Mouse (Mus musculus) ovary, postnatal 14 days (tissue): ENCODE data around the gene Slamf7.
"Not testable (repeated sequence)": the region's sequence is repeated elsewhere in the genome, so short reads cannot be mapped to it uniquely, and the experiment has no call there.

Experiments used
- DNase-seq: peaks from one replicate; pipeline ENCODE4 v3.0.0; 2022; ENCODE audit warnings: low spot score

Slamf7 gene

DNA sequence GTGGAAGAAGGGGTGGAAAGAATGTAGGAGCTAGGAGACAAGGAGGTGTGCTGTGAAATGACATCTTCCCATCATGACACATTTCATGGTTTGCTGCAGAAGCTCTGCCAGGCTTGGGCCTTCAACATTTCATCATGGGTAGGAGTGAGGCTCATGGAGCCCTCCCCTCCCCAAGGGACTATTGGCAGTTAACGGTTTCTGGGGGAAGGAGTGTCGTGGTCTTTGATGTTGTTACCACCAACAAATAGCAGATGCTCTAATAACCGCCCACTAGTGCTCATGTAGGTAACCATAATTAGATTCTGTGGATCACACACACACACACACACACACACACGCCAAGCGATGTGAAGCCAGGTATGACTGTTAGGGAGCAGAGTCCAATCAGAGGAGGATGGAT lies at the start of gene Slamf7:
Slamf7 (minus strand) TSS at position 302 of the 400 bp plus-strand sequence.
- no peak for DNase-seq

DNA sequence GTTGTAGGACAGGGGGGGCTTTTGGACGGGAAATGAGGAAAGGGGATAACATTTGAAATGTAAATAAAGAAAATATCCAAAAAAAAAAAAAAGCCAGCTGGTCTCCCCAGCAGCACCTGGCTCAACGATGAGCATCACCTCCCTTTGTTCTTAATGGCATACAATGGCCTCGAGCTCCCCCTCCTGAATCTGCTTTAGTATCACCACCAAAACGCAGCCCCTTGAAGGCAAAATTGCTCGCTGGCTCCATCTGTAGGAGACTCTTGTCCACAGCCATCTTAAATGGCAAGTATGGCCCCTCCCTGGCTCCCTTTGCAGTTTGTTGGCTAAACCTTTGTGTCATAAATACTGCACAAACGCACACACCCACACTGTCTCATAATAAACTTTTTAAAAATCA lies 46.1 kb upstream of the Slamf7 start:
- DNase-seq = no peak

DNA sequence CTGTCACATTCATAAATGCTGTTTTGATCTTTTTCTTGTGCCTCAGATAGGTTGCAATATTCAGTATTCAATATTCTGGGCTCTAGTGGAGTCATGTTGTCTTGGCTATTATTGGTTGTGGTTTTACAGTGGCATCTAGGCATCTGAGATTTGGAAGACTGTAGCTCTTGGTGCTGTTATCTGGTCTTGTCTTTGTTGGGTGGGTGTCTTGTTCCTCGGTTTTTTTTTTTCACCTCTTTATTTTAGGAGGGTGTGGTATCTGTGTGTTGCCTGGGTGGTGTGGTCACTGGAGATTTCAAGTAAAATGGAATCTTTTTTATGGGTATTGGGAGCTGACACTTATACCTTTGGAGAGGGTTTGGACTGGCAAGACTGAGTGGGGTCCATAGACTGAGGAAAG lies 41.1 kb upstream of the Slamf7 start:
- DNase-seq = no peak

DNA sequence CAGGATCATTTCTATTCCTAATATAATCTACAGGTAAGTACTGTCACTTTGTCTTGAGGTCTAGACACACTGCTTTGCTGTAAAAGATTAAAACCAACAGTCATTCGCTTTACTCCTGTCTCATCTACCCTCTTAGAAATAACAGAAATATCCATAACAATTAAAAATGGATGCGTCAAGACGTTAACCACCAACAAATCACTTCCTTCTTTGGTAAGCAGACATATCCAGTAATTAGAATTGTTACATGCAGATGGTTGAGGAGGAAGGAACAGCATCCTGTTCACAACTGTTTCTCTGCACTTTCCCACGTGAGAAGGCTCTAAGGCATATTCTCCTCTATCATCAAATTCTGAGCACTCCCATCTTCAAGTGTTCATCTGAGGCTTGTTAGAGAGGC lies 34.5 kb upstream of the Slamf7 start:
- DNase-seq = no peak

DNA sequence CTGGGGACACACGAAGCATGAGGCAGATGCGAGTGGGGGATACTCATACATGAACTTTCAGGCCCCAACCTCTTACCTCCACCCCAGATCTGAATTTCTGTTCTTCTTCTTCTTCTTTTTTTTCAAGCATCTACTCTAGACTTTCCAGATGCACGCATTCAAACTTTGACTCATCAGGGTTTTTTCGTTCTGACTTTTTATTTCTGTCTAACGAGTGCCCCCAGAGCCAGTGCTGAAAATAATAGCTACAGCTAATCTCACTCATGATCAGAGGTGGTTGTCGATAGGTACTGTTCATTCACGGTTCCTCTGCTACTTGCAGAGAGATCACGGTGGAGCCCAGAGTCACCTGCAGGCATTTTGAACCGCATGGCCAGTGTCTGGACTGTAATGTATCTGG lies 32.1 kb upstream of the Slamf7 start:
- no peak for DNase-seq

DNA sequence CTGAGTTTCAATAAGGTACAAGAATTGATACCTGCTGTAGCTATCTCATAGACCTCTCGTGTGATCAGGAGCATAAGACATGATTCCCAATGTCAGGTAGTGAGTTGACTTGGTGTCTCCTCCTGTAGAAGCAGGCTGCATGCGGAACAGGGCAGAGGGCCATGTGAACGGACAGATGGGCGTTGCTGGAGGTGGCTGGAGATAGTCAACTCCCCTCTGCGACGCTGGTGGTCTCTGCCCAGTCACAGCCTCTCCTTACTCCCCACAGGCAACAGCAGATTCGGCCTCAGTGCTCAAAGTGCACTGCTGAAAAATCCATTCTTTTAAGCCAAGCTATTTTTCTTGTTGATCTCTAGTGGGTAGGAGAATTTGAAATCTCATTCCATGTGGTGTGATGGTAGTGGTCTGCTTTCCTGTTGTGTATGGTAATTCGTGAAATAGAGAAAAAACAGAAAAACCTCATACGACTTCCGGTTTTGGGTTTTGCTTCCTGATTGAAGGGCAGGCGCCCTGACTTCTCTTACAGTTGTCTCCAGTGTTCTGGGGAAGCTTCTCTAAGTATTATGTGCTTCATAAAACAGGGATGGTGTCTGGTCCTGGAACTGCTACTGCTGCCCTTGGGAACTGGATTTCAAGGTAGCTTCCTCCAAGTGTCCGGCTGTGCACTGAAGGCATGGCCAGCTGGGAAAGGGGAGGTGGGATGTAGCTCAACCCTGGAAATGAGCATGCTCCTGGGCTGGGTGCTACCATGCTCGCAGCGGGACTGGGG lies 28.9 kb upstream of the Slamf7 start, which contains the start of gene Cd48:
Cd48 (plus strand) TSS at position 479 of the 769 bp plus-strand sequence.
- no peak for DNase-seq

DNA sequence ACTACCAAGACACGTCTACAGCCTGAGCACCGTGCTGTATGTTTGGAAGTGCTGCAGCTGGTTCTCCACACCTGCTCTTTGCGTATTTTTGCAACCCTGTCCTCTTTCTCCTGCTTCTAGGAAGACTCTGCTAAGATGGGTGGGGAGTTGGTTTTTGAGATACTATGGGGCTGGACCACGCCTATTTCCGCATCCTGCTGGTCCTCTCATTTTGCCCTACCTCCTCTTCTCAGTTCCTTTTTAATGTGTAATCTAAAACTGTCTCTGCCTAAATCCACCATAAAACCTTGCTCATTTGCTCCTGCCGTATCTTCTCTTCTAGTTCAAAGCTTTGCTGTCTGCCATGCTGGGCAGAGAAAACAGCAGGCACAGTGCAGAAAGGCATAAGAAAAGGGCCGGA lies 28.2 kb upstream of the Slamf7 start:
- no peak for DNase-seq

DNA sequence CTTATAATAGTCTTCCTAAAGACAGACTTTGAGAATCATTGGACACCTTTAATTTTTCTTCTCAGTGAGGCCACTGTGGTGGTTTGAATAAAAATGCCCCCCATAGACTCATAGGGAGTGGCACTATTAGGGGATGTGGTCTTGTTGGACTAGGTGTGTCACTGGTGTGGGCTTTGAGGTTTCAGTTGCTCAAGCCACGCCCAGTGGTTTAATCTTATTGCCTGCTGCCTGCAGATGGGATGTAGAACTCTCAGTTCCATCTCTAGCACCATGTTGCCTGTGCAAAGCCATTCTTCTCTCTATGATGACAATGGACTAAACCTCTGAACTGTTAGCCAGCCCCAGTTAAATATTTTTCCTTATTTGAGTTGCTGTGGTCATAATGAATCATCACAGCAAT lies 24.9 kb upstream of the Slamf7 start:
- no peak for DNase-seq

DNA sequence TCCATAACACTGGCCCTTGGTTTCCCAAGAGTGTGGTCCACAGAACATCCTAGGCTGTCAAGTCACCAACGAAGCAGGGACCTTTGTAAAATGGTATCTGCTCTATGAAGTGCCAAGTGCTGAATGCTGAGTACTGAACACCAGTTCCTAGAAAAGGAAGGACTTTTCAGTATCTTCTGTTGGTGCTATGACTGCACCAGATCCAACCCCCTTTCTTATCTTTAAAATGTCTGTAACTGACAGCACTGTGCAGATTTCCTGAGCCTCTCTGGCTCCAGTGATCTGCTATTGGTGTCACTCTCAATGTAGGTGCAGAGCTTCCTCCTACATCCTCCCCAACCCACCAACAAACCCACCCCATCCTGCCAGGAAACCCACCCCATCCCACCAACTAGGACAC lies 21.6 kb upstream of the Slamf7 start:
- DNase-seq = no peak

DNA sequence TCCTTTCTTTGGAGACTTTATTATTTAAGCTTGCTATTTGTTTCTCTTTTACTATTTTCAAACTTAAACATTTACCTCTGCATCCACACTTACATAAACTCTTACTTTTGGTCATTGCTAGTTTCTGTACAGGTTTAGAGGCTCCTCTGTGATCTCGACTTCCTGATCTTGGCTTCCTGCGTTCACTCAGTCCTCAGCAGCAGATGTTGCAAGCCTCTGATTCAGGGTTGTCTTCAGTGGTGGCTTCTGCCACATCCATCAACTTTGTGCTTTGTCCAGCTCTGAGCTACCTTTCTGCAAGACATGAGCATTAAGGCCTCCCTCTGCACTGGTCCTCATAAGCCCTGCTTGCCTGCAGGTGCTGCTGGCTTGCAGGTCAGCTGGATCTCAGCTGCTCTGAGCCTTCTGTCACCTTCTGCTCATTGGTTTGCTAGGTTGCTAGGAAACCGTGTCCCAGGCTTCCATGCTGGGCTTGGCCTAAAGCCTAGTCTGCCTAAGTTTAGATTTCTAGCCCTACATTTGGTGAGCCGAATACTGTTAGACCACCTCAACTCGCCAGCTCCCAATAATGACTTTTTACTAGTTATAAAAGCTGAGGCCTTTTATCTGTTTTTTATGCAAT lies 20.1 kb upstream of the Slamf7 start:
- DNase-seq = no peak

DNA sequence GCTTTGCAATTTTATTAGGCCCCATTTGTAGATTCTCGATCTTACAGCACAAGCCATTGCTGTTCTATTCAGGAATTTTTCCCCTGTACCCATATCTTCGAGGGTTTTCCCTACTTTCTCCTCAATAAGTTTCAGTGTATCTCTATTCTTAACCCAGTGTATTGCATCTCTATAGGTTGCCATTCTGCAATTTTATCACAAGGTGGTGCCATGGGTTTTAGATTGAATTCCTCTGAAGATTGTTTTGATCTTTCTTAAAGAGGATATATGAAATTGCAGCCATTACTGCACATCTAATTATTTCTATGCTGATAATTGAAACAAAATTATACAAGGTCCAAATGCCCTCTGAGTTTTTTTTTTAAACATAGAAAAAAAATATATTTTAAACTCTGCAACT lies 19.6 kb upstream of the Slamf7 start:
- DNase-seq = not testable (repeated sequence)

DNA sequence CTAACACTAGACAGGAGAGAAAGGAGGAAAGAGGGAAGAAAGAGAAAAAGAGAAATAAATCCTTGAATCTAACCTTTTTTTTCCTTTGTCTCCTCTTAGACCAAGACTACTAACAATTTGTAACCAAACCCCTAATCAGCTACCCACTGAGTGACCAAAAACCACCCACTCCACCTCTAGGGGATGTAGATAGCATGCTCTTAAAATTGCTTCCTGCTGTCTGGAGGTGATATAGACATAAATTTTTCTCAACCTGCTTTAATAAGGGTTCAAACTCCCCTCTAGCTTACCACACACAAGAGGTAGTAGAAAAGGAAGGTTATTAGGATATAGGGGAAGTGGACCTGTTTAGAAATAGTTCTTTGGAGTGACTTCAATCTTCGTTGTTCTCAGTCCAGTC lies 14.3 kb upstream of the Slamf7 start:
- no peak for DNase-seq

DNA sequence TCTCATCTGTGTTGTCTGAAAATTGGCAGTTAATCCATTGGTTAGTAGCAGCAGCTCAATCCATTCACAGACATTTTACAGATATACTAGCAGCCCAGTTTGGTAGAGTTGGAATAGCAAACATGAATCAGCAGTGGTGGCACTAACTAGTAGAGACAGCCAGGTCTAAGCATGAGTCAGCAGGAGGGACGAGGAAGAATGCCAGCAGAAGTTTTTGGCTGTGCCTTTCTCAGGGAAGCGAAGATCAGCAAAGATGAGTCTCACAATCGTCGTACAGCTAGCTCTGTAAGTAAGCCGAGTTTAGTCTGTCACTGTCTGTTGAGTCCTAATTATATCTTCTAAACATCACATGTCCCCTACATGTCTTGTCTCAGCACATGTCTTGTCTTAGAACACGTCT lies 13.5 kb upstream of the Slamf7 start:
- no peak for DNase-seq

DNA sequence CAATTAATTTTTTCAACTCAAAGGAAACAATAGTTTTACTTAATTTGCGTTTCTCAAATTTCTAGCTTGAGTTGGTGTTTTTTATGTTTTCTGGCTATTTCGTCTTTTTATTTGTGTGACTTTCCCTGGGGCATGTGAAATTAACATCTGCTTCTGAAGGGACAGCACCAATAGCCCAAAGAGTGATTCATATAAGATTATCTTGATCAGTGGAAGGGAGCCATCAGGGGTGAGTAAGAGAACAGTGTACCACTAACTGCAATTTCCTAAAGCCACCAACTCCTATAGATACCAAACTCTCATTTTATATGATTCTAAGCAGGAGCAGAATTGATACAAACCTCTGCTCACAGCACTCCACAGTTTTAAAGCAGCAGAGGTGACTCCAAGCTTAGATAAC lies 10.9 kb upstream of the Slamf7 start:
- no peak for DNase-seq

DNA sequence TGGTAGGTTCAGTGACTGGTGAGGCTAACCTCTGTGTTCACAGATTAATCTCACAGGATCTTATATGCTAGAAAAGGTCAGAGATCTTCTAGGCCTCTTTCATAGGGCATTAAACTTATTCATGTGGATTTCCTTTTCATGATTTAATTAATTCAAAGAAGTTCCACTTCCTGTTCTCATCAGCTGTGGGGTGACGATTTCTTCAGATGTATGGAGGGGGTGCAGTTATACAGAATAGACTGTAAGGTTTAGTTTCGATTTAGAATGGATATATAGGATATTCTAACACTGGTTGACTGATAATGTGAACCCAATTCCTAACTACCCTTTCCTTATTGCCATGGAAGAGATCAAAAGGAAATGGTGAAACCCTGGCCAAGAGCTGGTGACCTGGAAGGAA lies 8.6 kb upstream of the Slamf7 start:
- no peak for DNase-seq

DNA sequence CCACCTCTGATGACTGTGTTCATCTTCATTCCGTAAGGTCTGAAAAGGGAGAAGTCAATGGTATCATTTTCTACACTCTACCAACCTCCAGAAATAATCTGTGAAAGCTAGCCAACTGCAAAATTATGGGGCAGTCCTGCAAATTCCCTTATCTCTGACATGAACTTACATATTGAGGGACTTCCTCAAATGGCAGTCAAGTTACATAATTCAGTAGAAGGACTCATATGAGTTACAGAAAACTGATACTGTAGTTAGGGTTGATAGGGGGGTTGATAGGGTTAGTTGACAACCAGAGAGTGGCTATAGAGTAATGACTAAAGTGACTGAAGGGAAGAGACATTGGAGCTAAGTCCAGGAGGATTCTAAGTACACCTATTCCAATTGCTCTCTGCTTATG lies 7.6 kb upstream of the Slamf7 start:
- no peak for DNase-seq

DNA sequence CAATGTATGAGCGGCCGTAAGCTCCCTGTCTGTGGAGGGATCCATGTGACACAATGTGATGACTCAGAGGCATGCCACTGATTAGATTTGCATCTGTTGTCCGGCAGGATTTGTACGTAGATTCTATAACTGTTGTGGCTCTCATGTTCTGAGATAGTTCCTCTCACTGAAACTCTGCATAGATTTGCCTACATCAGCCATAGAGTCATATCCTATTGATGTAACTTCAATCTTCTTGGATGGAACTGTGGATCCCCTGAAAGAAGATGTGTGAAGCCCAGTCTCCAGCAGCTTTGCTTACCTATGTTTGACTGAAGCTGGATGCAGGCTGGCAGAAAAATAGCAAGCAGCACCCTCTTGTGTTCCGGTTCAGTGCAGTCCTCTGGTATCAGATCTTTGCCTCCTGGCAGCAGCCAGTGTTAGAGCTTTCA lies 5.7 kb upstream of the Slamf7 start:
- DNase-seq = no peak

DNA sequence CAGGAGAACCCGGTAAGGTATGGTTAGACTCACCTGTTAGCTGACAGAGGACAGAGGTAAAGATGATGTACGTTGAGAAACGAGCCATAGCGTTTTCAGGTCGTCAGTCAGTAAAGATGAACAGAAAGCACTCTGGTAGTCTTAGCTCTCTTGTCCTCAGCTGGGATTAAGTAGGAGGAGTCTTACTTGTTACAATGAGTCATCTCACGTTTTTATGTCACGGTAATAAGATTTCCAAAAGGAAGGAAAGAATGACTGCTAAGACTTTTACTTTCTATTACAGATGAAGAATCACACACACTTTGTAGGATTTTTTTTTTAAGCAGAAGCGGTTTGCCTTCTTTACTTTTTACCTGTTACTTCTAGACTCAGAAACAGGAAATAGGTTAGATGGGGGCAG lies 4.0 kb downstream of the Slamf7 start:
- no peak for DNase-seq

DNA sequence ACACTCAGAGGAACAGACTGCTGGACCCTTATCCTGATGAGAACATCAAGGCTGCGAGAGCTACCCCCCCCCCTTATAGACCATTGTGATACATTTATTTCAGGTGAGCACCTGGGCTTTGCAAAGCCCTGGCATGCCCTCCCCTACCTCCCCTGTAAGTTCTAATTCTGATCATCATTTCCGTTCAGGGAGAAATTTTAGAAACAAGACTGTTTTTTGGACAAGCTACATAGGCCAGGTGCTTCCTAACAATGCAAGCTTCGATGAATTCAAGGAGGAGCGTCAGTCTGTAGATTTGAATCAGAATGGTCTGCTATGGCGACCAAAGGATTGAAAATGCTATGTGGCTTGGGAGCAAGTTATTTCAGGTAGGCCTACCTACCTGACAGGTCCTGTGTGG lies 5.1 kb downstream of the Slamf7 start:
- DNase-seq = no peak

DNA sequence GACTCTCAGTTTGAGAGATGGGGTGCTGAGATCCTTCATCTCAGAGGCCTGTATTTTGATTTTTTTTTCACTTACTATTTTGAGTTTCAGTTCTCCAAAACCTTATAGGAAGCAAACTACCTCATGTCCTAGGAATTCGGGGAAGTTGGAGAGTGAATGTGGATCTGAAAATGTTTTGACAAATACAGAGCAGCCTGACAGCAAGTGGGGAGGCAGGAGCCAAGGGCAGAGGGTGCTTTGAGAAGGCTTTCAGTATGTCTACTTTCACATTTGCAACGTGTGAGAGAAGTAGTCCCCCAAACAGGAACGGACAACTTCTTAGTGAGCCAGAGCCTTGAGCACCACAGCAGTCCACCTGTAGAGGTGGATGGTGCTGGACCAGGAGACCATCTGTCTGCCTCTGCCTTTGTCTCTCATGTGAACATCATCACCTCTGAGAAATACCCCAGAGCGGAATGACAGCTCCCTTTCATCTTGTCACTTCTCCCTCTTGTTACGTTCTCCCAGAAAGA lies 6.3 kb downstream of the Slamf7 start:
- DNase-seq = no peak

DNA sequence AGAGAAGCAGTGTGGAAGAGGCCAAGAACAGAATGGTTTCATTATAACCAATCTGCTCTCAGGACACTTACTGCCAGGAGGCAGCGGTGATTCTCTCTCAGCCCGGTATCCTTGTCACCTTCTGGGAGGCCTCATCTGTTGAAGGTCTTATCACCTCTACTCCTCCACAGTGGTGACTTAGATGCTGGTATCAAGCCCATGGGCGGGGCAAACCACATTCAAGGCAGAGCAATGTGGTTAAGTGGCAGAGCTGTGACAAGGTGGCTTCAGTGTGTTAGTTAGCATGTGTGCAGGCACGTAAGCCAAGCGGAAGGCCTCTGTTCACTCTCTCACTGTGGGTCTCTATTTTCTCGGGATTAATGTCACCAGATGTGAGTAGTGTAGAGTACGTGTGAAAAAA lies 9.2 kb downstream of the Slamf7 start:
- DNase-seq = no peak

DNA sequence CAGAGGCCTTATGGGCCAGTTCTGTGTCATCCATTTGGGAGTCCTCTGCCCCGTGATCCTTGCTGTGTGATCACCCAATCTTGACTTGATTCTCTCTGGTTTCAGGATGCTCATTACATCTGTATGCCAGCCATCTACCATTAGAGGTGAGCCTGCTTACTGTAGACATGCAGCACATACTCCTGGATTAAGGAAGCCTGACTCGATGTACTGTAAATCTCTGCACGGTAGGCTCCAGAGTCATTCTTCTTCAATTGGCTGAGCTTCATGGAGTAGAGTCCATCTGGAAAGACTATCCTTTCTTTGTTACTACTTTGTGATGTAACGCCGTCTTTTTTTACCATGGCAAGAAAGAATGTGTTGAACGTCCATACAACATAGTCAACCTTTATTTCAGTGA lies 12.0 kb downstream of the Slamf7 start:
- DNase-seq = no peak

DNA sequence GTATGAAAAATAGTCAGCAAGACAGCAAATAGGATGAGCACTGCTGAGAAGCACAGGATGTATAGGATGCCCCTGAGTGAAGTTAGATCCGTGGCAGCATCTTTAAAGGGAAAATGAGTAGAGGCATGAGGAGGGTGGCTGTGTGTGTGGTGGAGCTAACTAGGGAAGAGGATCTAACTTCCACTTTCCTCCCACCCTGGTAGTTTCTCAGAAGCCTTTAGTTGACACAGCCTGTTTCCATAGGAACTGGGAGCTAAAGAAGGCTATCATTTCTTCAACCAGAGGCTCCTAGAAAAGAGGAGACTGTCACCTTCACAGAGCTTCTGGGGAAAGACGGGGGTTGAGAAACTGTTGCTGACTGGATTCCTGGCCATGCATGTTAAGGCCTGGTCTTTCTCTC lies 14.1 kb downstream of the Slamf7 start:
- no peak for DNase-seq

DNA sequence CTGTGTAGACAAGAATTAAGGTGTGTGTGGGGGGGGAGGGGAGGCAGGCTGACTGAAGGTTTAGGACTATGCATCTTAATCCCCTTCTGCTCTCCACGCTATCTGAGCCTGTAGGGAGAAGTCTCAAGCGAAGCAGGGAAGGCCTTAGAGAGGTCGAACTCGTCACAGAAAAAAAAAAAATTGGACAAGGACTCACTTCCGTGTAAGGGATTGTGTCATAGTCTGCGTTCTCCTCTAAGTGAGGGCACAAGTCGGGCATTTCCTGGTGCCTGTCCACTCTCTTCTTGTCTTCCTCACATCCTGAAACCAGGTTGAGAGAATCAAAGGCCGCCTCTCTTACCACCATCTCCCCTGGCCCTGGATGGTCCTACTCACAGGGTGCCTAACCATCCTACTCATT lies 15.7 kb downstream of the Slamf7 start:
- no peak for DNase-seq
